Mouse (Mus musculus) heart, adult 2 months (tissue): Measurements from ENCODE around the gene Sox8. TPM values are rescaled to one million over a fixed set of nuclear protein-coding genes. Genes with fewer than 3 reads are reported as not detected.

ENCODE experiments used
- DNase-seq, 2 experiments: peaks; one replicate each; pipeline ENCODE4 v3.0.0; 2021
- H3K27ac ChIP-seq: fragments of 200-600 bp; 2 replicates; pipeline ENCODE4 v1.8.1; 2022
- H3K27me3 ChIP-seq: fragments of 200-500 bp; 2 replicates; pipeline ENCODE4 v1.6.1; 2012; ENCODE audit warnings: mild to moderate bottlenecking, low read length, inconsistent platforms, mixed read lengths; ENCODE audit not compliant: control insufficient read depth, insufficient read depth
- H3K36me3 ChIP-seq: fragments of 200-500 bp; 2 replicates; pipeline ENCODE4 v1.6.1; 2012; ENCODE audit warnings: low read length, inconsistent platforms; ENCODE audit not compliant: control insufficient read depth, insufficient read depth
- H3K4me1 ChIP-seq: fragments of 200-500 bp; 2 replicates; pipeline ENCODE4 v1.6.1; 2011; ENCODE audit warnings: low read length; ENCODE audit not compliant: control insufficient read depth, insufficient read depth
- H3K4me3 ChIP-seq: fragments of 200-600 bp; 2 replicates; pipeline ENCODE4 v1.8.1; 2022
- H3K79me2 ChIP-seq: fragments of 200-500 bp; replicated peaks from 2 replicates; pipeline ENCODE4 v1.6.1; 2012; ENCODE audit warnings: mild to moderate bottlenecking, inconsistent platforms, low read length, moderate library complexity, mixed read lengths; ENCODE audit not compliant: control insufficient read depth, insufficient read depth
- H3K9ac ChIP-seq: fragments of 200-500 bp; 2 replicates; pipeline ENCODE4 v1.6.1; 2012; ENCODE audit warnings: low read depth, mild to moderate bottlenecking, control low read depth, inconsistent platforms, low read length, mixed read lengths
- CTCF ChIP-seq: fragments of 200-600 bp; IDR thresholded peaks from 2 replicates; pipeline ENCODE4 v1.8.1; 2022; ENCODE audit warnings: antibody characterized with exemption, mild to moderate bottlenecking, moderate library complexity
- EP300 ChIP-seq: fragments of 200-500 bp; IDR thresholded peaks from 2 replicates; pipeline ENCODE4 v1.6.1; 2011; ENCODE audit warnings: low read depth, low read length, control low read depth; ENCODE audit not compliant: insufficient read depth
- POLR2A ChIP-seq: fragments of 200-500 bp; IDR thresholded peaks from 2 replicates; pipeline ENCODE4 v1.6.1; 2011; ENCODE audit warnings: mild to moderate bottlenecking, low read depth, low read length, control low read depth; ENCODE audit not compliant: insufficient read depth
- WGBS: fragments of 180-500 bp; shearing (Covaris S2); methylation state at CpG from one replicate; pipeline ENCODE4 v1.1.7; 2018; 5-methylcytosine and 5-hydroxymethylcytosine counted together
- intact Hi-C: fragments of 180-260 bp; cut with DNase I; formaldehyde crosslinking; loops from one replicate; pipeline ENCODE4 v1.15.1; 2025
- polyA plus RNA-seq: library from polyadenylated mRNA; depleted of rRNA; stranded (reverse); fragments of >200 nt; gene quantifications from 2 replicates; pipeline ENCODE4 v1.2.3, GENCODE M21; 2012
- total RNA-seq, 2 experiments: library from RNA; stranded (reverse); gene quantifications; 2 replicates each; pipeline ENCODE4 v1.2.3; 2021

Gene Sox8
- total and polyA plus RNA-seq, 3 experiments: 0.30 to 0.57 (median 0.44) TPM

GRCm38 (mm10) chr17:25584646-25585045, 14.2 kb upstream of the Sox8 start:
- Histone ChIP-seq H3K36me3 (no peaks in the 10 kb centered on the region), H3K27ac (no peak overlapping the region)
- WGBS: 96% methylated on average over 9 of the region's 9 CpGs

GRCm38 (mm10) chr17:25583858-25584257, 13.4 kb upstream of the Sox8 start:
- Histone ChIP-seq H3K36me3 (no peaks in the 10 kb centered on the region), H3K9ac (no peak overlapping the region), H3K27ac (no peak overlapping the region), H3K27me3 (no peaks in the 10 kb centered on the region), H3K4me1 (peaks cover 2% of the 10 kb centered on the region; the same call in 1 of the 2 replicates), H3K79me2 (no peaks in the 10 kb centered on the region; the same call in 1 of the 2 replicates), H3K4me3 (no peak overlapping the region)
- TF ChIP-seq CTCF (no peak), POLR2A (no peak), EP300 (no peak)
- intact Hi-C loops: no loop called here
- no peak for DNase-seq
- WGBS: 79% methylated on average over 8 of the region's 8 CpGs

More at GRCm38 (mm10) chr17:25584646-25585045, 14.2 kb upstream of the Sox8 start:
- intact Hi-C loops: no loop called here
- Histone ChIP-seq H3K4me3 (no peak overlapping the region), H3K9ac (no peak overlapping the region), H3K27me3 (no peaks in the 10 kb centered on the region), H3K4me1 (peaks cover 2% of the 10 kb centered on the region; the same call in 1 of the 2 replicates), H3K79me2 (no peaks in the 10 kb centered on the region; the same call in 1 of the 2 replicates)
- DNase-seq: no peak
- TF ChIP-seq POLR2A: no peak
- TF ChIP-seq EP300: no peak
- no peak for TF ChIP-seq CTCF

GRCm38 (mm10) chr17:25583099-25583498, 12.6 kb upstream of the Sox8 start:
- no peaks in the 10 kb centered on the region for H3K36me3 ChIP-seq
- no peak overlapping the region for H3K9ac ChIP-seq
- H3K4me3 ChIP-seq: no peak overlapping the region
- H3K4me1 ChIP-seq: peaks cover 2% of the 10 kb centered on the region
- no peak for DNase-seq
- no peaks in the 10 kb centered on the region; the same call in 1 of the 2 replicates for H3K79me2 ChIP-seq
- H3K27ac ChIP-seq: no peak overlapping the region
- intact Hi-C loops: no loop called here
- no peaks in the 10 kb centered on the region for H3K27me3 ChIP-seq
- 68% methylated on average over 4 of the region's 4 CpGs for WGBS
- TF ChIP-seq EP300 (no peak), POLR2A (no peak), CTCF (no peak)

DNA sequence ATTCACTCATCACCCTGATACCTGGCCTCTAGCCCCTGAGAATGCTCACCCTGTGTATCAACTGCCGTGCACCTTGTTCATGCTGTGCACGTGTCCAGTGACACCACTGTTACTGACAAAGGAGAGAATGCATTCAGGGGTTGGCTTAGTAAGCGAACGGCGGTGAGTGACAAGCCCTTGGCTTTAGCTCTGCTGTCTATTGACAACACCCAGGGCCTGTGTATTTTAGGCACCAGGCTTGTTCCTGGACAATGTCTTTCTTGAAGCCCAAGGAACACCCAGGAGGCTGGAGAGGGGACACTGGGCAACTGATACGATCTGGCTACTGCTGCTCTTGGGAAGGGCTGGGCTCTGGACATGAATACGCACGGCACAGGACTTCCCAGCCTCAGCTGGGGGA, 11.6 kb upstream of the Sox8 start:
- Histone ChIP-seq H3K4me1 (peaks cover 2% of the 10 kb centered on the region), H3K4me3 (no peak overlapping the region), H3K27me3 (no peaks in the 10 kb centered on the region), H3K36me3 (no peaks in the 10 kb centered on the region), H3K27ac (no peak overlapping the region), H3K79me2 (no peaks in the 10 kb centered on the region; the same call in 1 of the 2 replicates), H3K9ac (no peak overlapping the region)
- DNase-seq: peak in 1 of 2 experiments; percentile 27
- intact Hi-C loops: no loop called here
- WGBS: 59% methylated on average over 8 of the region's 8 CpGs
- TF ChIP-seq EP300: 0 out of 2 replicates have a peak, but pooled peaks have one; percentile 33
- TF ChIP-seq POLR2A: no peak

- intact Hi-C loops: no loop called here
- DNase-seq: no peak
- Histone ChIP-seq H3K79me2 (no peaks in the 10 kb centered on the region; the same call in 1 of the 2 replicates), H3K4me1 (peaks cover 2% of the 10 kb centered on the region), H3K27me3 (no peaks in the 10 kb centered on the region), H3K4me3 (peak overlapping the region; percentile 85), H3K36me3 (no peaks in the 10 kb centered on the region), H3K27ac (peak overlapping the region; percentile 88), H3K9ac (peak overlapping the region; percentile 72)
- 5% methylated on average over 21 of the region's 21 CpGs for WGBS
- no peak for TF ChIP-seq POLR2A
- no peak for TF ChIP-seq CTCF
- TF ChIP-seq EP300: no peak
Measured at GRCm38 (mm10) chr17:25579332-25580047, 9.0 kb upstream of the Sox8 start.

DNA sequence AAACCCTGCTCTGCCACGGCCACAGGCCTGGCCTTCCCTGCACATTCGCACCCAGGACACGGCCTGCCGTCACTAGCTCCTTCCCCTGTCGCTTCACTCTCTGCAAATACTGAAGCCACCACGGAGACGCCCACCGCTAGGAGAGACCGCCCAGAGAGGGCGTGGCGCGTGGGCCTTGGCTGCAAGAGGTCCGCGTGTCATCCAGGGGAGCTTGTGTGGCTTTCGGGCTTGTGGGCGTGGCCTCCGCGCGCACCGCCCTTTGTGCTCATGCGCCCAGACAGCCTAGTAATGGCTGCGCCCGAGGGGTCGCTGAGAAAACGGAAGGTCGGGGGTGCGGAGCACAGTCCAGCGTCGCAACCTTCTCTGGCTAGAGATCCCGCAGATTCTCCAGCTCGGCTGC, 8.4 kb upstream of the Sox8 start, which contains the start of gene Lmf1:
Gene Lmf1 (plus strand): TSS at position 166 of the 400 bp plus-strand sequence.
- TF ChIP-seq POLR2A (peak; percentile 95), CTCF (peak; percentile 38), EP300 (0 out of 2 replicates have a peak, but pooled peaks have one; percentile 29)
- H3K79me2 ChIP-seq: no peaks in the 10 kb centered on the region; the same call in 1 of the 2 replicates
- H3K27ac ChIP-seq: peak within 1 kb of the TSS; percentile 88
- H3K9ac ChIP-seq: peak within 1 kb of the TSS; percentile 72
- DNase-seq: peak; percentile 97 to 98
- peak within 1 kb of the TSS; percentile 85 for H3K4me3 ChIP-seq
- 1% methylated on average over 31 of the region's 31 CpGs for WGBS
- H3K27me3 ChIP-seq: no peaks in the 10 kb centered on the region
- peaks cover 2% of the 10 kb centered on the region for H3K4me1 ChIP-seq
- intact Hi-C loops: no loop called here
- no peaks in the 10 kb centered on the region for H3K36me3 ChIP-seq
